Mouse (Mus musculus): ENCODE measurements around the gene Snorc. TPM values are rescaled to one million over a fixed set of nuclear protein-coding genes. Genes with fewer than 3 reads are reported as not detected.

Snorc gene
- polyA plus RNA-seq, 1 experiment from 2014 or later: 0.99 TPM

- Histone ChIP-seq H3K27me3 (peaks cover 60% of the 10 kb centered on the region), H3K4me1 (replicated peaks) (peaks cover 16% of the 10 kb centered on the region), H3K9me3 (no peaks in the 10 kb centered on the region), H3K4me2 (peak overlapping the region; percentile 99), H3K27ac (no peak overlapping the region), H3K9ac (replicated peaks) (no peak overlapping the region), H3K4me3 (replicated peaks) (peak overlapping the region; percentile 72), H3K36me3 (no peaks in the 10 kb centered on the region)
- no peak for ATAC-seq (ENCODE audit: insufficient number of reproducible peaks, insufficient read depth, low FRiP score, low TSS enrichment, low read depth)
- WGBS: 28% methylated on average over 5 of the region's 5 CpGs
These were observed 40.8 kb downstream of the Snorc start for GRCm38 (mm10) chr1:87510845-87511244.

- Histone ChIP-seq H3K4me3 (replicated peaks) (no peak overlapping the region), H3K27me3 (no peaks in the 10 kb centered on the region; the same call in 1 of the 2 replicates), H3K9ac (replicated peaks) (peak overlapping the region; percentile 23; the same call in 1 of the 2 replicates), H3K36me3 (no peaks in the 10 kb centered on the region), H3K4me1 (replicated peaks) (0 out of 2 replicates have a peak, but pooled peaks cover 3% of the 10 kb centered on the region), H3K9me3 (no peaks in the 10 kb centered on the region), H3K4me2 (no peak overlapping the region), H3K27ac (no peak overlapping the region)
- ATAC-seq (ENCODE audit: insufficient number of reproducible peaks, insufficient read depth, low FRiP score, low TSS enrichment, low read depth): no peak
These were observed 50.4 kb downstream of the Snorc start for GRCm38 (mm10) chr1:87520467-87520866.

- Histone ChIP-seq H3K4me1 (replicated peaks) (0 out of 2 replicates have a peak, but pooled peaks cover 3% of the 10 kb centered on the region), H3K9me3 (no peaks in the 10 kb centered on the region), H3K9ac (replicated peaks) (no peak overlapping the region), H3K27me3 (no peaks in the 10 kb centered on the region; the same call in 1 of the 2 replicates), H3K27ac (no peak overlapping the region), H3K4me3 (replicated peaks) (no peak overlapping the region), H3K36me3 (no peaks in the 10 kb centered on the region), H3K4me2 (no peak overlapping the region)
- WGBS: 85% methylated on average over 1 of the region's 1 CpGs
- no peak for ATAC-seq (ENCODE audit: insufficient number of reproducible peaks, insufficient read depth, low FRiP score, low TSS enrichment, low read depth)
These were observed 51.5 kb downstream of the Snorc start for GRCm38 (mm10) chr1:87521523-87521922.

GRCm38 (mm10) chr1:87525041-87525440 is 55.0 kb downstream of the Snorc start:
- H3K27ac ChIP-seq: no peak overlapping the region
- no peak overlapping the region for H3K9ac ChIP-seq (replicated peaks)
- H3K27me3 ChIP-seq: no peaks in the 10 kb centered on the region; the same call in 1 of the 2 replicates
- 92% methylated on average over 7 of the region's 7 CpGs for WGBS
- H3K4me2 ChIP-seq: no peak overlapping the region
- H3K4me1 ChIP-seq (replicated peaks): 0 out of 2 replicates have a peak, but pooled peaks cover under 1% of the 10 kb centered on the region
- H3K9me3 ChIP-seq: no peaks in the 10 kb centered on the region
- H3K36me3 ChIP-seq: no peaks in the 10 kb centered on the region
- ATAC-seq (ENCODE audit: insufficient number of reproducible peaks, insufficient read depth, low FRiP score, low TSS enrichment, low read depth): no peak
- no peak overlapping the region for H3K4me3 ChIP-seq (replicated peaks)

Other genes with a start within 250 kb of the Snorc start
- gene Efhd1, start 205.9 kb upstream of the Snorc start, polyA plus RNA-seq (2016; fragmentation: Nextera tagmentation; extraction: Ambion mirVana): 0.37 and 0.43 TPM in 2 replicates
- 57.5 and 62.5 TPM in 2 replicates for gene Gigyf2, start 143.3 kb upstream of the Snorc start, polyA plus RNA-seq (2016; fragmentation: Nextera tagmentation; extraction: Ambion mirVana)
- gene Kcnj13, start 75.5 kb upstream of the Snorc start, polyA plus RNA-seq (2016; fragmentation: Nextera tagmentation; extraction: Ambion mirVana): 1.8 and 3.5 TPM in 2 replicates
- 0.18 TPM in 1 of 2 replicates, not detected in the other for gene Neu2, start 39.6 kb downstream of the Snorc start, polyA plus RNA-seq (2016; fragmentation: Nextera tagmentation; extraction: Ambion mirVana)
- gene Ngef, start 103.6 kb downstream of the Snorc start, polyA plus RNA-seq (2016; fragmentation: Nextera tagmentation; extraction: Ambion mirVana): 0.21 and 0.24 TPM in 2 replicates
- gene Inpp5d, start 150.0 kb downstream of the Snorc start, polyA plus RNA-seq (2016; fragmentation: Nextera tagmentation; extraction: Ambion mirVana): 3.6 and 3.9 TPM in 2 replicates

Measured in limb, embryonic 12.5 days (tissue).